Mouse (Mus musculus): ENCODE measurements around the gene Clns1a.

The Clns1a gene

DNA sequence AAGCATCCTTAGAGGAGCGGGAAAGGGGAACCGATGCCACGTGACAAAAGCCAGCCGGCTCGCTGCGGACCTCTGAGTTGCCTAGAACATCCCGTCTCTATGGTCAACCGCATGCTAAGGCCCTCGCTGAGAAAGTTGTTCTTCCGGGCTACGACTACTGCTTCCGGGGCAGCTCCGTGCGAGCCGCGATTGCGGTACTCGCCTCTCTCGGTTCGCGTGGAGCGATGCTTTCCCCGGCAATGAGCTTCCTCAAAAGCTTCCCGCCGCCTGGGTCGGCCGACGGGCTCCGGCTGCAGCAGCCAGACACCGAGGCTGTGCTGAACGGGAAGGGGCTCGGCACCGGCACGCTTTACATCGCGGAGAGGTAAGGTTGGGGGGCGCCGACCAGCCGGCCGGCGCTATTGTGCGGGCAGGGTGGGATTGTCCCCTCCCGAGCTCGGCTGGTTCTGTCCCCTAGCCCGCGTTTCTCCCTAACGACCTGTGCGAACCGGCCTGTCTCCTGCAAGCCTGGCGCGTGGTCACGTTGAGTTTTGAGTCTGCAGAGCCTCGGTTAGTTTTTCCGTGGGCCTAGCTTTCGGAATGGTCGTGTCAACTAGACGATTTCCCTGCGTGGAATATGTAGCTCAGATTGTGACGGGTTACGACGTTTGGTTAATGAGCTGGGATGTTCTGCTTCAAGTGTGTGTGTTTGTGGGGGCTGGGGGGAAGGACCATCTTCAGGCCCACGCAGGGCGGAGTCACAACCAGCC, at the start of gene Clns1a:
Clns1a (plus strand) TSS at position 129 of the 749 bp plus-strand sequence.
- peak; percentile 95 for DNase-seq

DNA sequence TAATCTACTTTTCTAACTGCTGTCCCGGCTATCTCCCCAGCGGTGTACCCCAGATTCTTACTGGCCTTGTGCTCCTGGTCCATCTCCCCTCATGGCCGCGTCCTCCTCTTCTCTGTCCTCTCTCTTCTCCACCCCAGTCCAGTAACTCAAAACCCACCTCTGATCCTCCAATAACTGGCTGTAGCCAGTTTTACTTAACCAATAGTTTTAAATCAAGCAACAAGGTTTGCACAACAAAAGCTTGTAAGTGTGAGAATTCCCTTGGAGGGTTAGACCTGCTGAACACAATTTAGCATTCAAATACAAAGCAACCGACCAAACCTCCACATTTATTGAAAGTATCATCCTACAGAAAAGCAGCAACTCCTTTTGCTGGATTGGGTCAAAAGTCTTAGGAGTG, 48.8 kb upstream of the Clns1a start:
- no peak for DNase-seq

DNA sequence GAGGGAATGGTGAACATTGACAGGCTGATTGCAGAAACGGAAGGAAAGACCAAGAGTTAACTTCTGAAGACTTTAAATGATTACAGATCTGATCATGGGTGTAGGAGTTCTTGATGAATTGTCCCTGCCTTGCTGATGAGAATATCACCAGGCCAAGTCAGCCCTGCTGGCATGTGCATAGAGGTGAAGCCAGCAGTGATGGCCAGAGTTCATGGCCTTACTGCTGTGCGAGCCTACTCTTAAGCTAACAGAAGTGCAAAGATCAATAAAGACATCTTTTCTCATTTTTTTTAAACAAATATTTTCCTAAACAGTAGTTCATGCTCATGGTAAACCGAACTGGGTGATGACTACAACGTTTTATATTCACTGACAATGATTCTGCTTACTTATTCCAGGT, 45.7 kb upstream of the Clns1a start:
- no peak for DNase-seq

DNA sequence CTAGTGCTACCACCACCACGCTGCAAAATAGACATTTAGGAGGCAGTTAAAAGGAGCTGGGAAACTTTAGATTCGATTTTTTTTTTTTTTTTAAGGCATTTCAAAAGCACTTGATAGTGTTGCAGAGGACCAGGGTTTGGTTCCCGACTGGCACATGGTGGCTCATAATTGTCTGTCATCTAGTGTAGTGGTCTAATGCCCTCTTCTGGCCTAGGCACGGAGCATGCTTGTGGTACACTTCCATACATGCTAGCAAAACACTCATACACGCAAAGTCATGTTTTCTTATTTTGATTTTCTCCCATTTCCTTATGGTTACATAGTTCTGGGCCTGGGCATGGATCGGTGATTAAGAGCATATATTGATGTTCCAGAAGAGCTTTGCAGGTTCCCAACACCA, 40.3 kb upstream of the Clns1a start:
- peak; percentile 11 for DNase-seq

DNA sequence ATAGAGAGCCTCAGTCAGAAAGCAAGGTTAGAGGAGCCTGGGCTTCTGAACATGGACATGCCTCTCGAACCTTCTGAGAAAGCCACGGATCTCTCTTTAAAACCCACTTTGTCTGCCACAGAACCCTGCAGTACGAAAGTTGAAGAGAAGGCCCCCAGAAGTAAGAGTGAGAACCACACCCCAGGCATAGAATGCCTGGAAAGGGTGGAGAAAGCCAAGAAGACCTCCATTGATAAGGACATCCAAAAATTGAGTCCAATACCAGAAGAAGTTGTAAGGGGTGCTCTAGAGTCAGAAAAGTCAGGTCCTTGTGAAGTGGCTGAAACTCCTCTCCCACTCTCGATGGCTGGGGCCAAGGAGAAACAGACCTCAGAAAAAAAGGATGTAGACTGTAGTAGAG, 34.8 kb upstream of the Clns1a start:
- no peak for DNase-seq

DNA sequence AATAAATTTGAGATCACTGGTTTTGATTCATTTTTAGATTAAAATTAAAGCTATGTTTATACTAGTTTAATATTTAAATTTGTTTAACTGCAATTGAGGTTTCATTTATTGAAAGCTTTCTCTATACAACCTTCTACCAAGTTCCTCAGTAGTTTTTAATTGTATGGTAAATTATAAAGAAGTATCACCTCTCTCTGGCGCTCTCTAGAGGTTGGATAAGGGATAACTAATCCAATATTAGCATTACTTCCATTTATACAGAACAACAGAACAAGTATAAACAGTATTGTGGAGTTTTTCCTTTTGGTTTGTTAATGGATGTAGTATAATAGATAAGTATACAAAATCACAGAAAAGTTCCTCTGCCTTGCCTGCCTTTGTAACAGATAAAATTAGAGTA, 17.2 kb upstream of the Clns1a start:
- DNase-seq, result no peak

DNA sequence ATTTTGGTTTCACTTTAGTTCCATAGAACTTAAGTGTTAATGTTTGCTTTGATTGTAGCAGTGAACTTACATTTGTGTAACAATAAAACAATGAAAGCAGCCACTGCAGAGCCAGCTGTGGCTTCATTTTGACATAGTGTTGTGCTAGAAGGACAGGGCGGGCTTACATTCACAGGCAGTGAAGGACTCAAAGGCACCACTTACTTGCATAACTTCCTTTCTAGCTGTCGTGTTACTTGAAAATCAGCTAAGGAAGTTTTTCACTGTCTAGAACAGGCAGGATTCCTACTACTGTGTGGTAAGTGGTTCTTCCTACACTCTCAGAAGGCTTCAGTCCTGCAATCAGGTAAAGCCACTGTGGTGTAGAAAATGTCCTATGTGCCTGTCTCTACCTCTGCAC, 8.6 kb upstream of the Clns1a start:
- no peak for DNase-seq

DNA sequence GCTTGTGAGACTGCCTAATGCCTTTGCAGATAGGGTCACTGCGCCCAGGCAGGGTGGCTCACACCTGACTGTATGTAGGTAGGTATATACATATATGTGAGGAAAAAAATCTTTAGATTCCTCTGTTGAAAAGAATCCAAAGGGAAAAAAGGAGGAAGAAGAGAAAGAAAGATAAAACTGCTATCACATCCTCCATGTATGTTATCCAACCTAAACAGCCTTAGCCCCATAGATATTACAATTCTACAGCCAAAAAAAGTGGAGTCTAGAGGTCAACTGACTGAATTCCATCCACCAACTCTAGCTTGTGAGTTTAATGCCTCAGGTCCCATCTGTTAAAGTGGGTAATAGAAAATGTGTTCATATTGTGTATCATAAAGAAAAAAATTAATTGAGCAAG, 993 bp upstream of the Clns1a start:
- no peak for DNase-seq

DNA sequence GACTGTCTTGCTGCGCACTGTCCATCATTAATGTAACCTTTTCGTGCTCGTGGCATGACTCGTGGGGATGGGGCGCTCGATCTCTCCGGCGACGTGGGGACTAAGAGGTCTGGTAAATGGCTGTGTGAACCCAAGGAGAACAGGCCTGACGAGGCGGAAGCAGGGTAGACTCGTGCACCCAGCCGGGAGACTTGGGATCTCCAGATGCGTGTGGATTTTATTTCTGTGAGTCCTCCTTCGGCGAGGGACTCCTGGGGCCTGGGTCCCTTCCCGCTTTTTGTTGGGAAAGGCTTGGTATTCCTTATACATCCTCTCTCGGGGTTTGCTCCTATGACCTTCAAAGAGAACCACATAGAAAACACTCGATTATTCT, 315 bp upstream of the Clns1a start:
- DNase-seq, result peak; percentile 47

DNA sequence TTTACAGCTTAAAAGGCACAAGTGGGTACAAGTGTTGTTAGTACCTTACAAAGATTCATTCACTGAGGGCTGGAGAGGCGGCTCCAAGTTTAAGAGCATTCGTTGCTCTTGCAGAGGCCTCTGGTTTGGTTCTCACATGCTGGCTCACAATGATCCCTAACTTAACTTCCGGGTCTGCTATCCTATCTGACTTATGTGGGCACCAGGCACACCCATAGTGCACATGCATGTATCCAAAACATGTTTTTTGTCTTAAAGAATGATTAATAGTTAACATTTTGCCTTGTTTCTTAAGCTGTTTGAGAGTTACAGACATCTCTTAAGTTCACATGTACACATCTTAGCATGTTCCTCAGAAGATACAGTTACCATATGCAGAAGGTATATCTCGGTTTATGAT, 3.7 kb downstream of the Clns1a start:
- no peak for DNase-seq

DNA sequence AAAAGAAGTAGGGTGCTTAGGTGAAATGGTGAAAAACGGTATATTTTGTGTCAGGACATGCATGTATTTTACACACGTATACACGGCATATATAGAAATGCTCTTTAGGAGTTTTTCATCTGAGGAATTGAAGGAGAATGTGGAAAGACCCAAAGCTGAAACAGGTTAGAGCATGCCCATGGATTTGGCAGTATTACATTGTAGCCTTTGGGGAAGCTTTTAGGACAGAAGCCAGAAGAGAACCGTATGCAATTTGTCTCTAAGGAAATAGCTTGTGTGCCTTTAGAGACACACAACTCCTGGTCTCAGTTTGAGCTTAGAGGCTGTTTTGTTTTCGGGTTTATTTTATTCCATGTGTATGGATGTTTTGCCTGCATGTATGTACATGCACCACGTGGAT, 4.7 kb downstream of the Clns1a start:
- DNase-seq, result no peak

DNA sequence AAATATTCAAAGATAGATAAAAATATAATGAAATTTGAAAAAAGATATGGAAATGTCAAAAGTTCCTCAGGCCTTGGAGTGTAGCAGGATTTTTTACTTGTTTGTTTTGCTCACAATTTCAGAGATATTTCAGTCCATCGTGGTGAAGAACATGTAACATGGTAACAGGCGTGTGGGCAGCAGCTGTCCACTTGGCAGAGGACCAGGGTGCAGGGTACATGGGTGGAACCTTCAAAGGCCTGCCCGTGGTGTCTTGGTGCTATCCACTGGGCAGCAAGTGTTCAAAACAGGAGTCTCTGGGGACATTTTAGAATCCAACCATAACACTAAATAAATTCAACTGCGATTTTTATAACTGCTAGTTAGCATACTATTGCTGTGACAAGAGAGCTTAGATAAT, 10.7 kb downstream of the Clns1a start:
- DNase-seq, result no peak

DNA sequence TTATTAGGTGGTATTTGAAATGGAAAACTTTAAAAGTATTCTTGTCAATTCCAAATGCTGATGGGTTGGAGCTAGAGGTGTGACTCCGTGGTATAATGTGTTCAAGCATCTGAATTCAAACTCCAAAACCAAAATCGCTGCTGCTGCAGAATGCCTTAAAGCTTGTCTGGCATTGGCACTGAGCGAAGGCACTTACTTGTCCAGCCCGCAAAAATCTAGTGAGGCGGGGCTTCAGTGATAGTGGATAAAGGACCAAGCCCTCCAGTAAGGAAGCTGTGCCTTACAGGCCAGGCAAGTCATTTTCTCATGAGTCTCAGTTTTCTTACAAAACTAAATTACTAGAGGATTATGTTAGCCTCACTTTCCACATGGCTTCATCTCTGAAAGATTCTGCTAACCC, 11.4 kb downstream of the Clns1a start:
- DNase-seq, result no peak

DNA sequence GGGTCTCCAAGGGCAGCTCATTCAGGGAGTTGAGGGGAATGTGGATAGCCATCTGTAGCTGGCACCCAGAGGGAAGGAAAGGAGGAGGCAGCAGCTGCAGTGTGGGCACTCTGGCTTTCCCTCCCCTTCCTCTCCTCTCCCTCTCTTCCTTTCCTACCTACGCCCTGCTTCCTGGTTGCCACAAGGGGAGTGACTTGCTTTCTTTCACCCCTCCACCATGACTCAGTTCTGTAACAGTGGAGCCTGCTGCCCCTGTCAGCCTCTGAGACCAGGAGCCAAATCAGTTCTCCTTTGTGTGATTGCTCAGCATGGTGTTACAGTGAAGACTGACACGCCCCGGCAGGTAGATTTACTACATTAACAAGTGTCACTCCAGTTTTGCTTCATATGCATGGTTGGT, 12.8 kb downstream of the Clns1a start:
- no peak for DNase-seq

DNA sequence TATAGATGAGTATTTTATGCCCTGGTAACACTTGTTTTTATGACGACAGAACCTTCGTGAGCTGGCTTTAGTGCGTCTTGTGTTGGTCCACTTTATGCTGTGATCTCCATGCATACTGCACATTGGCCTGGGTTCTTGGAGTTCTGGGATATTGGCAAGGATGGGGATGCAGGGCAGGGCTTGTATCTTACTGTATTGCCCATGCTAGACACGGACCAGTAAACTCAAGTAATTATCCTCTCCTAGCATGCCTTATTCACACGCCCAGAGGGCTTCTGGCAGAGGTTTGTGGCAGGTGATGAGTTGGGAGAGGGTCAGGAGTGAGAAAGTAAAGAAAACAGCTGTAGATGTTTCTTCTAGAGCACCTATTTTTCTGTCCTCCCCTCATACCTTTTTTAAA, 18.2 kb downstream of the Clns1a start:
- no peak for DNase-seq

DNA sequence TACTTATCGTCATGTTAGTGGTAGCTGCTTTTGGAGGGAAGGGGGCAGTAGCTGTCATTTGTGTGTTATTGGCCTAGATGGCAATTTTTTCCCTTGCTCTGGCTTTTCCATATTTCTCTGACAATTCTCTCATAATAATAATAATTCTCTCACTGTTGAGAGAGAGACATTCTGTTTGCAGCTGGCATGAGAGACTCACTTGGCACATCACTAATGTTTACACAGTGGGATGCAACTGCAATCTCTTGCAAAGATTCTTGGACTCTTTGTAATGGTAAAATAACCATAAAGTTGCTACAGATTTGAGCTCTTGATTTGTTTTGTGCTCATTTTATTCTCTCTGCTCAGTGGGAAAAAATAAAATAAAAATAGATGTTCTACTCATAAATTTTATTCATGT, 20.9 kb downstream of the Clns1a start:
- no peak for DNase-seq

DNA sequence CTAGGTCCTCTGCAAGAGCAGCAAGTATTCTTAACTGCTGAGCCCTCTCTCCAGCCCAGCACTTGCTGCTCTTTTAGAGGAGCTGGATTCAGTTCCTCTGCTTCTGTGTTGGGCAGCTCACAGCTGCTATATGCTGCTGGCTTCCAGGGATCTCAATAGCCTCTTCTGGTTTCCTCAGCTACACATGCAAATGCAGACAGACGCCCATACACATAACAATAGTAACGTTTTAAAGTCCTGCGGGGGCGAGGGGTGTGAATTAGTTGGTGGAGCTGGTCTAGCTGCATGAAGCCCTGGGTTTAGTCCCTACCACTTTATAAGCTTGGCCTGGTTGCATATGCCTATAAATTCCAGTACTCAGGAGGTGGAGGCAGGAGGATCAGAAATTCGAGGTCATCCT, 22.6 kb downstream of the Clns1a start:
- DNase-seq, result no peak

DNA sequence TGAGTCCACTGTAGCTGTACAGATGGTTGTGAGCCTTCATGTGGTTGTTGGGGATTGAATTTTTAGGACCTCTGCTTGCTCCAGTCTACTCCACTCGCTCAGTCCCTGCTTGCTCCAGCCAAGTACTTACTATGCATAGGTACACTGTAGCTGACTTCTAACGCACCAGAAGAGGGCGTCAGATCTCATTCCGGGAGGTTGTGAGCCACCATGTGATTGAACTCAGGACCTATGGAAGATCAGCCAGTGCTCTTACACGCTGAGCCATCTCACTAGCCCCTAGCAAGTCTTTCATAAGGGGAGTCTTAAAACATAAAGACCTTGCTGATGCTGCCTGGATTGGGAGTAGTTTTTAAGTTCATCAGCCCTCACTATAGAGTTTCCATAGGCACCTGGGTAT, 23.7 kb downstream of the Clns1a start:
- DNase-seq, result no peak

DNA sequence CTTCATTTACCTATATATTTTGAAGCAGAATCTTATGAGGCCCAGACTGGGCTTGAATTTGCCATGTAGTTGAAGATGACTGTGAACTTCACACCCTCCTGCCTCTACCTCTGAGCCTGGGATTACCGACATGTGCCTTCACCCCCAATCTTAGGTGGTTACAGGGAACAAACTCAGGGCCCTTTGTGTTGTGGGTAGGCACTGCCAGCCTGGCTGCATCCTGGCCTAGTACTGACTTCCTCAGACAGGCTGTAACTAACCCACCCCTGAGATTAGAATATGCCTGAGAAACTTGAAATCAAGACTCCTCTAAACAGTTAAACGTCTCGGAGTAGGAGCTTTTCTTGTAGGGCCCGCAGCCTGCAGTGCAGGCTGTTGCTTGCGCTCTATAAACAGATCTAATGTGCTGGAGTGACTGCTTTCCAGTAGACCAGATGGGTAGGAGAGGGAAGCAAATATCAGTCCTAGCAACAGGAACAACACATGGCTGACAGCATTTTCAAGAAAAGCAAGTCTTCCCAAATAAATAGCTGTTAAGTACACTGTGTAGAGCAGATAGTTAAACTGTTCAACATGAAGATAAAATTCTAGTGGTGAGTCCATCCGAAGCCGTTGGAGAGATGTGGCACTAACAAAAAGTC, 26.0 kb downstream of the Clns1a start:
- DNase-seq, result no peak

DNA sequence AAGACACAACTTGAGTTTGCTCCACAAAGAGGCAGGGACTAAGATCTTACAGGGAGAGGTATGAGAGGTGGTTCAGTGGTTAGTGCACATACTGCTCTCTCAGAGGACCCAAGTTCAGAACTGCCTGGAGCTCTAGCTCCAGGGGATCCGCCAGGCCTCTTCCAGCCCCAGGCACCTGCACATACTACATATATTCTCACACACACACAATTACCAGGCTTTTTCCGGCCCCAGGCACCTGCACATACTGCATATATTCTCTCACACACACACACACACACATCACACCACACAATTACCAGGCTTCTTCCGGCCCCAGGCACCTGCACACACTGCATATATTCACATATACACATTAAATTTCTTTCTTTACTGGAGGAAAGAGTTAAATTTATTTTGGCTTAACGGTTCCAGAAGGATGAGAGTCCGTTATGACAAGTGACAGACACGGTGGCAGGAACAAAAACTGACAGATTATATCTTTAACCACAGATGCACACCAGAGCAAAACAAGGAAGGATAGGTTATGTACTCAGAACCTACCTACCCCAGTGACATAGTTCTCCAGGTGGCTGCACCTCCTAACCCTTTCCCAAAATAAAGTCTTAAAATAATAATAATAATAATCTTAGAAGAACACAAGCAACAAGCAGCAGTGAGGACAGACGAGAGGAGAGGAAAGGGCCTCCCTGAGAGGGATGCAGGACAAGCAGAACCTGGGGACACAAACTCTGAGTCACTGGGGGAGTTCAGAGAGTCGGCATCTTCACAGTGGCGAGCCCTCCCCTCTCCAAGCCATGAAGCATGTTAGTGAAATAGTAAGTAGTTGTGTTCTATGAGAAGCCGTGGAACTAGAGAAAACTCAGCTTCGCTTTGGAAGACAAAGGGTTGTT, 27.5 kb downstream of the Clns1a start:
- no peak for DNase-seq

DNA sequence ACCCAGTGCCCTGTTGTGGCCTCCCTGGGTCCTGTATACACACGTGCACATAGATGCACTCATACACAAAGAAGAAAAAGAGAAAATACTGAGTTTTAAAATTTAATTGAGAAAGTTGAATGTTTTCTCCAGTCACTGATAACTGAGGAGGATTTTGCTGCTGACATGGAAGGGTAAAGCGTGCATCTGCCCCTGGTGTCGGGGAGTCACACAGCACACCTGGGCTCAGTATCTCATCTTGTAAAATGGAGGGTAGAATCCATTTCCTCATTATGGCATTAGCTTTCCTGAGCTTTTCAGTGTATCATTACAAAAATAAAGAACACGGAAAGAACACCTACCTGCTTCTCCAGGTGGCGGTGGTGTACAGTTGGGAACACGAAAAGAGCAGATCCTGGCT, 29.0 kb downstream of the Clns1a start:
- DNase-seq, result no peak

DNA sequence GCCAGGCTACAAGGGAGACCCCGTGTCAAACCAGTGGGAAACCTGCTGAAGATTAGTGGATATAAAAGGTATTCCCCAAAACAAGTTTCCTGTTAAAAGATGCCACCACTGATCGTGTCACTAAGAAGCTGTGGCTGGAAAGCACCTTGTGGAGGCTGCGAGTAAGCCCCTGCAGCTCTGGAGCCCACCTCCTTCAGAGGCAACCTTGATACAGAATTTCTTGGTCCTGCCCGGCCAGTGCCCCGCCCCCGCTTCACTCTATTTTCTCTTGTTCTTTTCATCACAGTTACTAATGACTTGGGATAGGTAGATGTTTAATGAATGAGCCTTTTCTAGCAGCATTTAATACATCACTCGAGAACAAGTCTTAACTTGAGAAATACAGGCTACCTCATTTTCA, 29.6 kb downstream of the Clns1a start:
- DNase-seq, result no peak

DNA sequence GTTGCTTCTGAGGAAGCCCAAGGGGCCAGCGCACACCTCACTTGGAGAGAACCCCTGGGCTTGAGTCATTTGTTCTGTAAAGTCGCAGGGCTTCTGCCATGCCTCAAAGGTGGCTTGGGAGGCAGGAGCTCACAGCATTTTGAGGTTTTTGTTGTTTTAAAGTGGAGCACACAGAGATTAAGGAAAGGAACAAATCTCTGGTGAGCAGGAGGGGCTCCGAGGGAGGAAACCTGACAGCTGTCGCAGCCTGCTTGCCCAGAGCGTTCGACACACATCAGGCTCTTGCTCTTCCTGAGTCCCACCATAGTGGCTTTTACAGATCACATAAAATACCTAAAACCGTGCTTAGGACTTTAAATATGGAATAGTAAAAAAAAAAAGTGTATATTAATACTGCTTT, 30.3 kb downstream of the Clns1a start:
- no peak for DNase-seq
